Mouse (Mus musculus) liver, embryonic 14.5 days (tissue): Measurements from ENCODE around the gene Akr1d1. TPM values are rescaled to one million over a fixed set of nuclear protein-coding genes. Genes with fewer than 3 reads are reported as not detected.
A peak's percentile ranks its signal among the peaks of the same experiment; 100 is the strongest.

Source experiments
- ATAC-seq: fragments of 200-750 bp; cut with Nextera tagmentation; 2 replicates; pipeline ENCODE4 v1.8.0; 2017; ENCODE audit warnings: moderate number of reproducible peaks, mild to moderate bottlenecking, moderate library complexity; ENCODE audit not compliant: insufficient read depth
- DNase-seq, 3 experiments: peaks; one replicate each; pipeline ENCODE4 v3.0.0-alpha.2; 2012 to 2013; ENCODE audit warnings: low read depth in 3 of 3, low spot score in 3 of 3
- H3K27ac ChIP-seq: fragments of 300-500 bp; sonication (generic); 2 replicates; pipeline ENCODE4 v1.5.1; 2014; ENCODE audit warnings: moderate library complexity, mild to moderate bottlenecking, control low read depth, inconsistent platforms
- H3K27me3 ChIP-seq: fragments of 300-500 bp; sonication (generic); 2 replicates; pipeline ENCODE4 v1.6.1; 2014; ENCODE audit warnings: mild to moderate bottlenecking, low read length, moderate library complexity; ENCODE audit not compliant: control insufficient read depth, insufficient read depth
- H3K36me3 ChIP-seq: fragments of 300-500 bp; sonication (generic); replicated peaks from 2 replicates; pipeline ENCODE4 v1.6.1; 2014; ENCODE audit warnings: low read depth; ENCODE audit not compliant: control insufficient read depth, insufficient read depth
- H3K4me1 ChIP-seq, 2 experiments: fragments of 200-500 bp in 1 of 2; fragments of 300-500 bp in 1 of 2; sonication (generic) in 1 of 2; replicated peaks; 2 replicates each; pipeline ENCODE4 v1.6.1; 2012 to 2014; ENCODE audit warnings: antibody characterized with exemption in 1 of 2, inconsistent platforms in 1 of 2, low read length in 1 of 2; ENCODE audit not compliant: control insufficient read depth in 2 of 2, insufficient read depth in 2 of 2
- H3K4me2 ChIP-seq: fragments of 300-500 bp; sonication (generic); 2 replicates; pipeline ENCODE4 v1.6.1; 2014; ENCODE audit warnings: low read depth, mild to moderate bottlenecking, control low read depth, moderate library complexity
- H3K4me3 ChIP-seq, 2 experiments: fragments of 200-500 bp in 1 of 2; fragments of 300-500 bp in 1 of 2; sonication (generic) in 1 of 2; 2 replicates each; pipeline ENCODE4 v1.5.1; 2012 to 2014; ENCODE audit warnings: low read depth in 2 of 2, low read length in 2 of 2, mild to moderate bottlenecking in 2 of 2, control low read depth in 1 of 2, inconsistent platforms in 1 of 2, moderate library complexity in 1 of 2; ENCODE audit not compliant: insufficient read depth in 1 of 2
- H3K9ac ChIP-seq: fragments of 300-500 bp; sonication (generic); replicated peaks from 2 replicates; pipeline ENCODE4 v1.6.1; 2014; ENCODE audit warnings: mild to moderate bottlenecking, control low read depth, moderate library complexity
- H3K9me3 ChIP-seq: fragments of 300-500 bp; sonication (generic); 2 replicates; pipeline ENCODE4 v1.6.1; 2016; ENCODE audit warnings: low read length, mixed read lengths; ENCODE audit not compliant: control insufficient read depth
- CTCF ChIP-seq: IDR thresholded peaks from 2 replicates; pipeline ENCODE4 v1.5.1; 2016; ENCODE audit warnings: antibody characterized with exemption, low read depth, control low read depth
- EP300 ChIP-seq: IDR thresholded peaks from 2 replicates; pipeline ENCODE4 v1.6.1; 2016; ENCODE audit warnings: antibody characterized with exemption, low read depth
- WGBS: fragments of 180-500 bp; shearing (Covaris S2); extraction: QIAGEN DNeasy Blood & Tissue Kit; methylation state at CpG from one replicate; pipeline ENCODE4 v1.1.7; 2014; ENCODE audit not compliant: insufficient replicate concordance; 5-methylcytosine and 5-hydroxymethylcytosine counted together
- polyA plus RNA-seq, 2 experiments: library from polyadenylated mRNA; depleted of rRNA in 1 of 2; stranded (reverse) in 1 of 2; unstranded in 1 of 2; fragments of >200 nt; fragmentation: Nextera tagmentation in 1 of 2; extraction: Ambion mirVana in 1 of 2; gene quantifications; 2 replicates each; pipeline versions ENCODE4 v1.2.1 to v1.2.3; 2012 to 2014

Akr1d1 gene
- polyA plus RNA-seq, 2 experiments: 1.7 to 2.5 TPM

DNA sequence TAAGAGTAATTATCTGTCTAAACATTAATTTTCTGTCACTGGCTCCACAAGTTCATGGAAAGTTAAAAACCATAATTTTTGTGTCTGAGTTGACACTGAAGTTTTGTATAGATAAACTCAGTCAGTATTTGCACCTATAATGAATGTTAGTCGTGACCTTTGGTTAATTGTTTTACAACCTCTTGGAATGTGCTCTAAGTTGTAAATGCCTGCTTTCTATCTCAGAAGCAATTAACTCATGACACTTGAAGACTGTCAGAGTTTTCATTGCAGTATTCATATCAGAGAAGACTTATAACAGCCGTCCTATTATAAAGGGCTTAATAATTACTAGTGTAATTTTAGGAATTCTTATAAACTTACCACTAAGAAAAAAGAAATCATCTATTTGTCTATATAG lies 43.0 kb downstream of the Akr1d1 start:
- Histone ChIP-seq H3K9me3 (no peaks in the 10 kb centered on the region), H3K36me3 (no peaks in the 10 kb centered on the region), H3K27ac (no peak overlapping the region), H3K9ac (no peak overlapping the region), H3K4me2 (no peak overlapping the region), H3K4me3 (no peak overlapping the region), H3K27me3 (no peaks in the 10 kb centered on the region), H3K4me1 (no peaks in the 10 kb centered on the region)
- ATAC-seq (no peak), DNase-seq (no peak)
- WGBS: 39% methylated on average over 2 of the region's 2 CpGs
- TF ChIP-seq CTCF (no peak), EP300 (no peak)

DNA sequence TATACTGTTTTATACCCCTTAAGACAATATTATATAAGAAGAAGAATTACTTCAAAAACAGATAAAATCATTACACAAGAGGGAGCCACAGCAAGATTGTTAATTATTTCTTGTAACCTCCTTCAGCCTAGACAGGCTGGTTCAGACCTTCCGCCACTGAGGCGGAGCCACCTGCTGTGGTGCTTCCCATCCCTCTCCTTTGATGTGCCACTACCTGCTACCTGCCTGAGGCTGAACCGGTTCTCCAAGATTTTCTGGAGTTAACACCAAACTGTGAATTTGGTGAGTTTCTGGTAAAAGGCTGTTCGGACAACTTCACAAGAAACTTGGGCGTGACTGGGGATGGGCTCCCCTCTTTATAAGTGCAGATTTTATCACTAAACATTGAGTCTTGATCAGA lies 50.5 kb downstream of the Akr1d1 start:
- no peak overlapping the region for H3K4me2 ChIP-seq
- ATAC-seq (no peak), DNase-seq (no peak)
- H3K27ac ChIP-seq: no peak overlapping the region
- no peaks in the 10 kb centered on the region for H3K9me3 ChIP-seq
- WGBS: 53% methylated on average over 5 of the region's 5 CpGs
- H3K27me3 ChIP-seq: no peaks in the 10 kb centered on the region
- TF ChIP-seq CTCF (no peak), EP300 (no peak)
- no peak overlapping the region for H3K4me3 ChIP-seq
- H3K36me3 ChIP-seq: no peaks in the 10 kb centered on the region
- H3K9ac ChIP-seq: no peak overlapping the region
- H3K4me1 ChIP-seq: no peaks in the 10 kb centered on the region

DNA sequence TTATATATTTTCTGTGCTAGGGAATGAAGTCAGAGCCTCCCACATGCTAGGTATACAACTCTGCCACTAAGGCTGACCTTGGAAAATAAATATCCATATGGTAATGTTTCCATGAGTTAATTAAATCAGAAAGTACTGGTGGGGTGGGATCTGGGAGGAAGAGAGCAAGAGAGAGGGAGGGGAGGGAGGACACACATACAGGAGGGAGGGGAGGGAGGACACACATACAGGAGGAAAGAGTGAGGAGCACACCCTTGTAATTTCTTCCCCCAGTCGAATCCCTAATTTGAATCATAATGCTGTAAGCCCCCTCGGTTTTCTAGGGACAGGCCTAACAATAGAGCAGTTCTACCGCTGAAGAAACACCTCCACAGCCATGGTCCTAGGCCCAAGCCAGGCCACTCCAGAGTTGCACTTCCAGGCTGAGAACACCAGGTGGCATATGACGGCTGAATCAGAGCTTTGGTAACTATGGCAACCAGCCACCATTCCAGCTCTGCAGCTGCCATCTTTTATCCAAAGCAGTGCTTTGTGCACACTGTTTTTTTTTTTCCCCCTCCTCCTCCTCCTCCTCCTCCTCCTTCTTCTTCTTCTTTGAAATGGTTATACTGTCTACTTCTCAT lies 59.5 kb downstream of the Akr1d1 start:
- Histone ChIP-seq H3K4me3 (no peak overlapping the region), H3K27me3 (no peaks in the 10 kb centered on the region), H3K4me1 (no peaks in the 10 kb centered on the region; a peak in 1 of 4 replicates), H3K9ac (no peak overlapping the region), H3K36me3 (no peaks in the 10 kb centered on the region), H3K27ac (no peak overlapping the region), H3K4me2 (no peak overlapping the region), H3K9me3 (no peaks in the 10 kb centered on the region)
- ATAC-seq: no peak
- peak; percentile 18 to 26 (median 20) for DNase-seq
- WGBS: 20% methylated on average over 4 of the region's 4 CpGs
- TF ChIP-seq EP300 (no peak), CTCF (peak; percentile 76)

DNA sequence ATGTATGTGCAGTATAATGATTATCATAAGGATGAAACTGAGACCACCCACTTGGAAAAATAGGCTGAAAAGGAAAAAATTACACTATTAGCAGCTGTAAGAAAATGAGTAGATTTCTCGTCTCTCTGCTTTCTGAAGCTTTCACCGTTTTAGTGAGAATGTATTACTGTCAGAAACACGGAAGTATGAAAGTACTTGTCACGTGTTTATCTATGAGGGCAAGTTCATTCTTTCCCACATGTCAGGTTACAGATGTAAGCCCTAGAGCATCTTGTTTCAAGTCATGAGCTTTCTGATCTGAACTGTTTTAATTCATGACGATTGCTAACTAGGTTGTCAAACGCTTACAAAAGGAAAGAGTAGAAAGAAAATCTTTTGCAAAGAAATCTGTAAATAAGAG lies 60.8 kb downstream of the Akr1d1 start:
- 67% methylated on average over 6 of the region's 6 CpGs for WGBS
- Histone ChIP-seq H3K9me3 (no peaks in the 10 kb centered on the region), H3K36me3 (no peaks in the 10 kb centered on the region), H3K4me3 (no peak overlapping the region), H3K4me2 (no peak overlapping the region), H3K4me1 (peaks cover 0 to 4% of the 10 kb centered on the region in 2 experiments; a peak in 1 of 4 replicates), H3K27ac (no peak overlapping the region), H3K9ac (no peak overlapping the region), H3K27me3 (no peaks in the 10 kb centered on the region)
- no peak for ATAC-seq
- no peak for DNase-seq
- no peak for TF ChIP-seq CTCF
- TF ChIP-seq EP300: no peak

DNA sequence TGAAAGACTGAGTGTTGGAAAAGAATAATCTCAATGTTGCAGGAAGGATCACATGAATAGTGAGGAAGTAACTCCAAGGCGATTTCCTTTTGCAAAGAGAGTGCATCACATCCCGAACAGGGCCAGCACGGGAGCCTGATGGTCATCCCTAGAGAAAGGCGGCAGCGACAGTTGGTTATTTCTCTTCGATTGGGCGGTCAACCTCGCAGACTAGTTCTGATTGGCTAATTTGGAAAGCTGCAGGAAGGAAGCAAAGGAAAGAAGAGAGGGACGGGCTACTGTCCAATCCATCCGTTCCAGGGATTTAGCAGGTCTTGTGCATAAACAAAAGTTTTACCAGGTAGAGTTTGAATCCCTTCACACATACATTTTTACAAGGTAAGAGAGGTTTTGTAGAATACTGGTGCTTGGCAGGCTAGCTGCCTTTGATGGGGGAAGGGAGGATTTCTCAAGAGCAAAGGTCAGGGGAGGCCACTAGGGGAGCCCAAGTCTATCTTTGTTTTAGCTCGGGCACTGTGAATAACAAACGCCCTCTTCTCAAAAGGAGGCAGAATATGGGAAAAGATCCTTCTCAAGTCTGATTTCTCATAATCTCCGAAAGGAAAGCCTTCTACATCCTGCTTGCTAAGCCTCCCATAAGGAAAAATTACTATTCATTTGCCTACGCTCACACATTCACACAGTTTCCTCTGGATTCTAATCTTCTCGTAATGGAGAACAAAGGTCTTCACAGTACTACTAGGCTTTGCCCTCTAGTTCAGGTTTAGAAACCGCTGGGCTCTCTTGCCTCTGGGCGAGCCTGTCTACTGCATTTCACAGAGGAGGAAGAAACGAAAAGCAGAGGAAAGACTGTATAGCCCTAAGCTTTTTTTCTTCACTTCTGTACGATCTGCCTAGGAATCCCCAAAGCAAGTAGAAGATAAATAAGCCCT lies 62.4 kb downstream of the Akr1d1 start:
- TF ChIP-seq EP300 (no peak), CTCF (peak; percentile 46)
- H3K9ac ChIP-seq: no peak overlapping the region
- no peaks in the 10 kb centered on the region for H3K9me3 ChIP-seq
- ATAC-seq (no peak), DNase-seq (peak in 1 of 3 experiments; percentile 17)
- no peaks in the 10 kb centered on the region for H3K27me3 ChIP-seq
- H3K27ac ChIP-seq: no peak overlapping the region
- H3K36me3 ChIP-seq: no peaks in the 10 kb centered on the region
- peaks cover 0 to 4% of the 10 kb centered on the region in 2 experiments; a peak in 1 of 4 replicates for H3K4me1 ChIP-seq
- no peak overlapping the region for H3K4me2 ChIP-seq
- 47% methylated on average over 19 of the region's 19 CpGs for WGBS
- no peak overlapping the region for H3K4me3 ChIP-seq
